Mouse (Mus musculus) c-Kit-positive CD71-positive TER-119-positive erythroid progenitor cells, embryonic 14.5 days (primary cell): Measurements from ENCODE around the gene Ctsa.

Experiments used
- DNase-seq: peaks from one replicate; pipeline ENCODE4 v3.0.0-alpha.2; 2013; ENCODE audit warnings: low spot score

The Ctsa gene

DNA sequence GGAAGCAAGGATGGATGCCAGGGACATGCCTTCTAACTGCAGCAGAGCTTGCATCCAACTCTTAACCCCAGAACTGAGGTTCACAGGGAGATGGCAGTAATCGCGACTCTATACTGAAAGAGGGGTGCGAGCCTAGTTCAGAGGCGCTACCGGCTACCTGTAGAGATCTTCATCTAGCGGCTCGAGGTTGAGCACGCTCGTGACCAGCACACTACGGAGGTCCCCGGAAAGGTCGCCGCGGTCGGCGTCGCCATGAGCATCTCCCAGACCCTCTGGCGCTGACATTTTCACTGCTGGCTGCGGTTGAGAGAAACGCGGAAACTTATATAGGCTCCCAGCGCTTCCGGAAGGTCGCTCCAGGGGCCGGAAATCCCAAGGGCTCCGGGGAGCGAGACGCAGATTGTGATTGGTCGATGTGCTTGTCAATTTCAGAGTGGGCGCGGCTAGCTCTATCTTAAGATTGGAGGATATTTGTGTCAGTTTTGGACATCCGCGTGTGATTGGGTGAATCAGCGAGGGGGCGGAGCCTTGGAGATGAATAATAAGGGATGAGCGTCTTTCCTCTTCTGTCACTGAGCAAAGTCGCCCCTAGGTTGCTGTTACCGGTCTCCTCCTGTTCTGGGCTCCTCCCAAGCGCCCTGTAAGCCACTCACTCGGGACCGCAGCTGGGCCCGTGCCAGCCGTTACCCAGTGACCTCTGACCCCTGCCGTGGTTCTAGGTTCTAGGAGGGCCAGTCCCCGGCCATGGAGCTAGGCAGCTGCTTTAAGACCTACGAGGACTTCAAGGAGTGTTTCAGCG, 27.9 kb upstream of the Ctsa start, which contains the start of the genes Acot8 and Zswim3:
Acot8 (minus strand) TSS at position 350 of the 799 bp plus-strand sequence.
Zswim3 (plus strand) TSS at position 566 of the 799 bp plus-strand sequence.
- peak; percentile 100 for DNase-seq

GRCm38 (mm10) chr2:164805332-164805718, 27.3 kb upstream of the Ctsa start:
- no peak for DNase-seq

- no peak for DNase-seq
These were observed 26.1 kb upstream of the Ctsa start for GRCm38 (mm10) chr2:164806614-164807013.

- no peak for DNase-seq
These were observed 19.1 kb upstream of the Ctsa start for GRCm38 (mm10) chr2:164813557-164813956.

- DNase-seq, result no peak
These were observed 17.3 kb upstream of the Ctsa start for GRCm38 (mm10) chr2:164815348-164815747.

DNA sequence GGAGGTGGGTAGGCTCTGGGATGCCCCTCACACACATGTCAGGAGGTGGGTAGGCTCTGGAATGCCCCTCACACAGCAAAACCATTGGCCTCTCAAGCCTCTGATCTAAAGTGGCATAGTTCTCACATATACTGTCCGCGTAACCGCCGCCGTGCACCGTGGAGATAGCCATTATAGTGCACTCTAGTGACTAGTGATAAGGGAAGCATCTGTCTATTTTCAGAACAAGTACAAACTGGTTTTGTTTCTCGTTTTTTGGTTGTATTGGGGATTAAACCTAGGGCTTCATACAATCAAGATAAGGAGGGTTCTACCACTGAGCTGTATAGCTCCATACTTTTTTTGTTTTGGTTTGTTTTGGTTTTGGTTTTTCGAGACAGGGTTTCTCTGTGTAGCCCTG, 16.9 kb upstream of the Ctsa start:
- peak; percentile 44 for DNase-seq

- no peak for DNase-seq
These were observed 15.5 kb upstream of the Ctsa start for GRCm38 (mm10) chr2:164817206-164817605.

DNA sequence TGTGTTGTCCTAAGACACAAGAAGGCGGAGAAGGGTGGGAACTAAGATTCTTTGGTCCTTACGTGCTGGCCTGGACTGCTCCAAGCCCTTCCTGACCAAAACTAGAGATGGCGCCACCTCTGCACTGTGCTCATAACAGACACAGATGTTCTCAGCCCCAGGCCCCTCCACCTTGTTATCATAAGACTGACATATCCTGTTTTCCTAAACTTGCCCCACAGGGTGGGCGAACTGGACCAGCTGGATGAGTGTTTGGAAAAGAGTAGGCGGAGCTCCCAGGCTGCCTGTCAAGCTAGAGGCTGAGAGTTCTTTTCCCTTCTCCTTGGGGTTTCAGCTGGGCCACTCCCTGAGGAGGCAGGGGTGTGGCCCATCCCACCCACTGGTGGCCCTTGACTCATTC, 15.0 kb upstream of the Ctsa start:
- DNase-seq, result no peak

DNA sequence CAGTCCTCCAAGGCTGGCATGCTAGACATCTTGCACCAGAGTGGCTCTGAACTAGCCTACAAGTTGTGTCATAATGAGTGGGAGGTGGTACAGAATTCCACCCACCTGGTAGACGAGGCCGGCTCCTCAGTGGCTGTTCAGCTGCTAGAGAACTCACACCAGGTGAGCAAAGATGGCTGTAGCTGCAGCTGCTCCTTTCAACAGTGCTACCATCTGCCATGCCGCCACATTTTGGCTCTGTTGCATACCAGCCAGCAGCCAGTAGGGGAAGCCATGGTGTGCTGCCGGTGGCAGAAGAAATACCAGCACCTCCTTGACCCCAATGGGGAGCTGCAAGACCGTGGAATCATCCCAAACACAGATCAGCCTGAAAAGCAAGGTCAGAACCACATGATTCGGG, 11.6 kb upstream of the Ctsa start:
- DNase-seq, result no peak

DNA sequence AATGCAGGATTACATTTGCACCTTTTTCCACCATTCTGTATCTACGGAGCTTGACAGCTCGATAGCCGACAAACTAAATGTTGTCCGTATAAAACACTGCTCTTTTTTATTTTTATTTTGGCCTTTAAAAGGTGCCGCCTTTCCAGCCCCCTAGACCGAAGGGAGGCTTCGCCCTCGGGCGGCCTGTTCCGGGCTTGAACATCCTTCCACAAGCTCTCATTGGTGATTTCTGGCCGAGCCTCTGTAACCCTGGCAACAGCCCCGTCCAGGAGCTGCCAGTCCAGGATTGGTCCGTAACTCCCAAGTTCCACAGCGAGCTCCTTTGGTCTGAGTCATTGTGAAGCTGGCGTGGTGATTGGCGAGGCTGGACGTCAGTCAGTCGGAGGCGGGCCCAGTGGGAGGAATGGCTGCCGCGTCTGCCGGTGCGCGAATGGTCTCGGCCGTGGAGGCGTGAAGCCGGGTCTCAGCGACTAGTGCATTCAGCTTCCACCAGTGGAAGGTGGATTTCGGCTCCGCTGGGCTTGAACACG, 10.0 kb upstream of the Ctsa start, which contains the start of gene Zswim1:
Zswim1 (plus strand) TSS at position 51 of the 530 bp plus-strand sequence.
- peak; percentile 99 for DNase-seq

GRCm38 (mm10) chr2:164823181-164823585, 9.5 kb upstream of the Ctsa start:
- peak; percentile 46 for DNase-seq

DNA sequence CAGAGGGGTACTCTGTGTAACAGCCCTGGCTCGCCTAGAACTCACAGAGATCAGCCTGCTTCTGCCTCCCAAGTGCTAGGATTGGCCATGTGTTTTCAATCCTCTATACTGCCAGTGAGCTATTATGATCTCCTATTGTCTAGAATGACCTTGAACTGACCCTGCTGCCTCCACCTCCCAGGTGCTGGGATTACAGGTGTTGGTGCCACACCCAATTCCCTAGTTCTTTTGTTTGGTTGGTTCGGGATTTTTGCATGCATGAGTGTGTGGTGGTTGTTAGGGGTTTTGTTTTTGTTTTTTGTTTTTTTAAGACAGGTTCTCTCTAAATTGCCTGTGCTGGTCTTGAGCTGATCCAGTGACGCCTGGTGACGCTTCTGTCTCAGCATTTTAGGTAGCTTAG, 8.7 kb upstream of the Ctsa start:
- DNase-seq, result no peak

DNA sequence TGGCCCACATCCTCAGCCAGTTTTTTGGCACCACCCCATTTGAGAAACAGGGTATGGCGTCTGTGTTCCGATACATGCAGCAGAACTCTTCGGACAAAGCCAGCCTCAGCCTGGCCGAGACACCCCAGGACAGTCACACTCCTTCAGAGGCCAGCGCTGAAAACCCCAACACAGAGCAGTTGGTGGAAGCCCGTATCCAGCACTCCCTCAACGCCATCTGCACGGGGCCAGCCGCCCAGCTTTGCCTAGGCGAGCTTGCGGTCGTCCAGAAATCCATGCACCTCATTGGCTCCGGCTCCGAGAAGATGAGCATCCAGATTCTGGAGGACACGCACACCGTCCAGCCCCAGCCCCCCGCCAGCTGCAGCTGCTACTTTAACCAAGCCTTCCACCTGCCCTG, 7.2 kb upstream of the Ctsa start:
- DNase-seq, result no peak

DNA sequence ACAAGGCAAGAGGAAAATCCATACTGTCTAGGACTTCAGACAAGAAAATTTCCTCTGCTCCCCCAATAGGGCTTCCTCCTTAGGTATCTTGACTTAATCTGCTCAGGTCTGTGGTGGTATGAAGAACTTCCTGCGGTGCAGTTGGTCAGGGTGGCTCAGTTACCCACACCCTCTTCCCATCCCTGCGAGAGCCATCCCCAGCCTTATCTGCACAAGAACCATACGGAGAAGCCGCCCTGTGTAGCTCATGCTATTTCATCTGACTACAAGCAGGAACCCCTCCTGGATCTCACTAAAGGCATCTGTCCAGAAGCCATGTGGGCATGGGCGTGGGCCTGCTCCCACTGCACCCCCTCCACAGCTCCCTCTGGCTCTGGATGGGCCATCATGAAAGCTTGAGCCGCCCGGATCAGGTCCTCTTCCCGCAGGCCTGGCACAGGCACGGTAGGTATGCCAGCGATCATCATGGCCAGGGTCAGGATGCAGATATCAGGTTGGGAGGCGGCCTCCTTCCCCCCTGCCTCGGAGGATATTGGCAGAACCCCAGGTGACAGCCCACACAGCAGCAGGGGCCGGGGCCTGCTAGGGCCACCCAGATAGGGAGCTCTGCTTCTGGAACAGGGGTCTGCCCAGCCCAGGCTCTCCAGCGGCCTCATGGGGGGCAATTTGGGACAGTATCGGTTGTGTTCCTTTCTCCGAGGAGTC, 5.4 kb upstream of the Ctsa start:
- no peak for DNase-seq

DNA sequence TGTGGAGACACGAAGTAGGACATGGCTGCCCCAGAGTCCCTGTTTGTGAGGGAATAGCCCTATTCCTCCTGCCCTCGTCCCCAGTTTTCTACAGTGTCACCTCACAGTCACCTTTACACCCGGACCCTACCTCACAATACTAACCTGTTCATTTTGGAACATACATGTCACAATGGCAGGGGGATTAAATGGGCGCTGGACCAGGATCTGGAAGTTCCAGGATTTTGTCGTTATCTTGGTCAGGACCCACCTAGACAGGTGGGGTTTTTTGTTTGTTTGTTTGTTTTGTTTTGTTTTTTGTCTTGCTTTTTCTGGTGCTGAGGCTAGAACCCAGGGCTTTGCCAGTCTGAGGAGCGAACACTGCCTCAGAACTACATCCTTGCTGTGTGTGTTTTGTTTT, 4.2 kb upstream of the Ctsa start, which contains the start of gene Spata25:
Spata25 (minus strand) TSS at position 101 of the 400 bp plus-strand sequence.
- DNase-seq, result no peak

- DNase-seq, result no peak
These were observed 3.6 kb upstream of the Ctsa start for GRCm38 (mm10) chr2:164829090-164829489.

DNA sequence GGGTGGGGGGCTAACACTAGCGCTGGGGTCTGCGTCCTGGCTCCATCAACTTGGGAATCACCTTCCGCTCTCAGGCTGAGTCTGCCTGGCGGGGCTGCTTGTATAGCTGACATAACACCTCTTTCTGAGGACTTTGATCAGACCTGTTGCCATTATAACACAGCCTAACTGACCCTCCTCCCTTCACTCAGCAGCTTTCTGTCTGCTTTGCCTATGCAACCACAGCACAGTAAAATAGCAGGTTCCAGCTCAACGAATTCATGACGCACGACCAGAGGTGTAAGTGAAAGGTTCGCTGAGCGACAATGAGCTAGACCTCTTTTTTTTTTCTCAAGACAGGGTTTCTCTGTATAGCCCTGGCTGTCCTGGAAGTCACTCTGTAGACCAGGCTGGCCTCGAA, 1.6 kb upstream of the Ctsa start:
- DNase-seq, result no peak

- no peak for DNase-seq
These were observed 483 bp upstream of the Ctsa start for GRCm38 (mm10) chr2:164832032-164832747.

- peak; percentile 90 for DNase-seq
These were observed 764 bp downstream of the Ctsa start, which contains the start of gene Neurl2 for GRCm38 (mm10) chr2:164833314-164833959. Gene Neurl2, minus strand, starts transcription at chr2:164833456.

GRCm38 (mm10) chr2:164834531-164834930, 1.9 kb downstream of the Ctsa start:
- no peak for DNase-seq

- DNase-seq, result no peak
These were observed 2.5 kb downstream of the Ctsa start for GRCm38 (mm10) chr2:164835164-164835563.

- DNase-seq, result peak; percentile 23
These were observed 13.1 kb downstream of the Ctsa start for GRCm38 (mm10) chr2:164845782-164846181.
